Mouse (Mus musculus) midbrain, embryonic 10.5 days (tissue): ENCODE measurements at regions not wholly inside any gene's neighbourhood (a gene's known extent, or its start where the extent isn't known, plus 50 kb on each side); places are given as distances from the start of the nearest gene placed in this dataset.

Experiments used
- DNase-seq: peaks from one replicate; pipeline ENCODE4 v3.0.0-alpha.2; 2017; ENCODE audit warnings: low spot score
- H3K27ac ChIP-seq: fragments of 300-500 bp; sonication (generic); replicated peaks from 2 replicates; pipeline ENCODE4 v1.5.1; 2016; ENCODE audit warnings: mild to moderate bottlenecking
- H3K27me3 ChIP-seq: fragments of 300-500 bp; sonication (generic); 2 replicates; pipeline ENCODE4 v1.6.1; 2016; ENCODE audit warnings: low read depth, mild to moderate bottlenecking; ENCODE audit not compliant: poor library complexity, severe bottlenecking
- H3K36me3 ChIP-seq: fragments of 300-500 bp; sonication (generic); 2 replicates; pipeline ENCODE4 v1.6.1; 2016; ENCODE audit warnings: mild to moderate bottlenecking, moderate library complexity
- H3K4me1 ChIP-seq: fragments of 300-500 bp; sonication (generic); 2 replicates; pipeline ENCODE4 v1.6.1; 2016
- H3K4me3 ChIP-seq: fragments of 300-500 bp; sonication (generic); 2 replicates; pipeline ENCODE4 v1.5.1; 2016; ENCODE audit warnings: mild to moderate bottlenecking, moderate library complexity
- H3K9me3 ChIP-seq: fragments of 300-500 bp; sonication (generic); replicated peaks from 2 replicates; pipeline ENCODE4 v1.6.1; 2016; ENCODE audit warnings: mild to moderate bottlenecking
- WGBS: fragments of 180-500 bp; shearing (Covaris S2); methylation state at CpG from one replicate; pipeline ENCODE4 v1.1.7; 2016; 5-methylcytosine and 5-hydroxymethylcytosine counted together

GRCm38 (mm10) chr9:60972201-60972910 lies 178.0 kb downstream of the Uaca start:
- no peak overlapping the region for H3K27ac ChIP-seq

GRCm38 (mm10) chr9:60974546-60974945 lies 180.2 kb downstream of the Uaca start:
- 93% methylated on average over 1 of the region's 1 CpGs for WGBS
- DNase-seq = no peak
- no peaks in the 10 kb centered on the region for H3K9me3 ChIP-seq

More at GRCm38 (mm10) chr9:60972201-60972910, 178.0 kb downstream of the Uaca start:
- H3K36me3 ChIP-seq = no peaks in the 10 kb centered on the region
- H3K4me3 ChIP-seq = no peak overlapping the region
- H3K9me3 ChIP-seq = no peaks in the 10 kb centered on the region
- no peak for DNase-seq
- WGBS = 75% methylated on average over 9 of the region's 9 CpGs
- H3K4me1 ChIP-seq = peaks cover 9% of the 10 kb centered on the region; the same call in 1 of the 2 replicates
- no peaks in the 10 kb centered on the region for H3K27me3 ChIP-seq

GRCm38 (mm10) chr9:60982383-60983085 lies 188.2 kb downstream of the Uaca start:
- Histone ChIP-seq H3K27ac (no peak overlapping the region), H3K4me3 (no peak overlapping the region), H3K4me1 (peaks cover 15% of the 10 kb centered on the region), H3K9me3 (no peaks in the 10 kb centered on the region), H3K27me3 (no peaks in the 10 kb centered on the region), H3K36me3 (no peaks in the 10 kb centered on the region)
- no peak for DNase-seq
- 82% methylated on average over 13 of the region's 13 CpGs for WGBS

More at GRCm38 (mm10) chr9:60974546-60974945, 180.2 kb downstream of the Uaca start:
- Histone ChIP-seq H3K27ac (no peak overlapping the region), H3K36me3 (no peaks in the 10 kb centered on the region), H3K4me1 (no peaks in the 10 kb centered on the region), H3K4me3 (no peak overlapping the region), H3K27me3 (no peaks in the 10 kb centered on the region)

GRCm38 (mm10) chr9:60983246-60983645 lies 188.9 kb downstream of the Uaca start:
- Histone ChIP-seq H3K4me3 (no peak overlapping the region), H3K27me3 (no peaks in the 10 kb centered on the region), H3K4me1 (peaks cover 15% of the 10 kb centered on the region), H3K36me3 (no peaks in the 10 kb centered on the region), H3K9me3 (no peaks in the 10 kb centered on the region), H3K27ac (no peak overlapping the region)
- no peak for DNase-seq
- WGBS = 69% methylated on average over 5 of the region's 5 CpGs

- 63% methylated on average over 4 of the region's 4 CpGs for WGBS
- Histone ChIP-seq H3K27ac (no peak overlapping the region), H3K4me3 (no peak overlapping the region), H3K4me1 (peaks cover 11% of the 10 kb centered on the region), H3K9me3 (no peaks in the 10 kb centered on the region), H3K36me3 (no peaks in the 10 kb centered on the region), H3K27me3 (no peaks in the 10 kb centered on the region)
- no peak for DNase-seq
These were observed 193.8 kb downstream of the Uaca start for GRCm38 (mm10) chr9:60988113-60988512.

GRCm38 (mm10) chr9:60989670-60990391 lies 195.5 kb downstream of the Uaca start:
- DNase-seq = no peak
- H3K27me3 ChIP-seq = no peaks in the 10 kb centered on the region
- 58% methylated on average over 13 of the region's 13 CpGs for WGBS
- H3K27ac ChIP-seq = no peak overlapping the region
- H3K36me3 ChIP-seq = no peaks in the 10 kb centered on the region
- H3K9me3 ChIP-seq = no peaks in the 10 kb centered on the region
- H3K4me1 ChIP-seq = peaks cover 16% of the 10 kb centered on the region
- H3K4me3 ChIP-seq = no peak overlapping the region

- H3K4me3 ChIP-seq = no peak overlapping the region
- no peak overlapping the region for H3K27ac ChIP-seq
- 82% methylated on average over 5 of the region's 5 CpGs for WGBS
- H3K27me3 ChIP-seq = no peaks in the 10 kb centered on the region
- no peak for DNase-seq
- H3K9me3 ChIP-seq = no peaks in the 10 kb centered on the region
- peaks cover 16% of the 10 kb centered on the region for H3K4me1 ChIP-seq
- H3K36me3 ChIP-seq = no peaks in the 10 kb centered on the region
These were observed 197.2 kb downstream of the Uaca start for GRCm38 (mm10) chr9:60991509-60991908.

- WGBS = 85% methylated on average over 8 of the region's 8 CpGs
- H3K4me1 ChIP-seq = peaks cover 16% of the 10 kb centered on the region
These were observed 199.3 kb downstream of the Uaca start for GRCm38 (mm10) chr9:60993661-60994060.

GRCm38 (mm10) chr9:60995096-60995495 lies 200.8 kb downstream of the Uaca start:
- 91% methylated on average over 6 of the region's 6 CpGs for WGBS
- no peak overlapping the region for H3K4me3 ChIP-seq
- H3K4me1 ChIP-seq = peaks cover 18% of the 10 kb centered on the region
- no peaks in the 10 kb centered on the region for H3K36me3 ChIP-seq
- no peak overlapping the region for H3K27ac ChIP-seq
- no peak for DNase-seq
- no peaks in the 10 kb centered on the region for H3K27me3 ChIP-seq
- H3K9me3 ChIP-seq = no peaks in the 10 kb centered on the region

More at GRCm38 (mm10) chr9:60993661-60994060, 199.3 kb downstream of the Uaca start:
- no peaks in the 10 kb centered on the region for H3K36me3 ChIP-seq
- no peak overlapping the region for H3K4me3 ChIP-seq
- H3K27me3 ChIP-seq = no peaks in the 10 kb centered on the region
- no peaks in the 10 kb centered on the region for H3K9me3 ChIP-seq
- H3K27ac ChIP-seq = no peak overlapping the region
- DNase-seq = no peak

GRCm38 (mm10) chr9:60998086-60998785 lies 203.9 kb downstream of the Uaca start:
- H3K9me3 ChIP-seq = no peaks in the 10 kb centered on the region
- DNase-seq = no peak
- no peaks in the 10 kb centered on the region for H3K36me3 ChIP-seq
- H3K4me3 ChIP-seq = no peak overlapping the region
- H3K27me3 ChIP-seq = 0 out of 2 replicates have a peak, but pooled peaks cover 6% of the 10 kb centered on the region
- no peak overlapping the region for H3K27ac ChIP-seq
- WGBS = 83% methylated on average over 3 of the region's 3 CpGs
- H3K4me1 ChIP-seq = peaks cover 25% of the 10 kb centered on the region

GRCm38 (mm10) chr9:60999001-60999529 lies 204.7 kb downstream of the Uaca start:
- WGBS = 68% methylated on average over 6 of the region's 6 CpGs

GRCm38 (mm10) chr9:61000232-61000631 lies 205.9 kb downstream of the Uaca start:
- WGBS = 88% methylated on average over 11 of the region's 11 CpGs
- Histone ChIP-seq H3K4me1 (peaks cover 15% of the 10 kb centered on the region), H3K9me3 (no peaks in the 10 kb centered on the region), H3K27ac (no peak overlapping the region), H3K27me3 (peaks cover 6% of the 10 kb centered on the region; the same call in 1 of the 2 replicates), H3K36me3 (no peaks in the 10 kb centered on the region), H3K4me3 (no peak overlapping the region)
- no peak for DNase-seq

More at GRCm38 (mm10) chr9:60999001-60999529, 204.7 kb downstream of the Uaca start:
- Histone ChIP-seq H3K9me3 (no peaks in the 10 kb centered on the region), H3K36me3 (no peaks in the 10 kb centered on the region), H3K27ac (no peak overlapping the region), H3K4me1 (peaks cover 17% of the 10 kb centered on the region), H3K4me3 (no peak overlapping the region), H3K27me3 (0 out of 2 replicates have a peak, but pooled peaks cover 6% of the 10 kb centered on the region)
- no peak for DNase-seq
